Mouse (Mus musculus): ENCODE results near the gene Atxn7l3. TPM values are rescaled to one million over a fixed set of nuclear protein-coding genes. Genes with fewer than 3 reads are reported as not detected.

Atxn7l3 gene
- polyA plus RNA-seq, 1 experiment from 2014 or later, result 15.1 TPM

GRCm38 (mm10) chr11:102289511-102290100, 6.8 kb downstream of the Atxn7l3 start:
- Histone ChIP-seq H3K4me2 (ENCODE audit: low read depth, low read length) (no peak overlapping the region), H3K4me3 (ENCODE audit: low read depth, low read length) (no peak overlapping the region), H3K36me3 (replicated peaks; ENCODE audit: control insufficient read depth, insufficient read depth, low read depth, low read length) (peaks cover 13% of the 10 kb centered on the region), H3K27me3 (ENCODE audit: control insufficient read depth, insufficient read depth, low read length) (no peaks in the 10 kb centered on the region), H3K27ac (replicated peaks; ENCODE audit: low read depth, low read length) (no peak overlapping the region), H3K9ac (replicated peaks; ENCODE audit: low read length) (no peak overlapping the region), H3K4me1 (ENCODE audit: control insufficient read depth, insufficient read depth, low read length) (no peaks in the 10 kb centered on the region; the same call in none of the 2 replicates), H3K9me3 (replicated peaks; ENCODE audit: control insufficient read depth, low read length) (no peaks in the 10 kb centered on the region)
- no peak for DNase-seq (ENCODE audit: low spot score)
- WGBS, result 54% methylated on average over 6 of the region's 6 CpGs
- no peak for ATAC-seq (replicated peaks; ENCODE audit: insufficient number of reproducible peaks, low FRiP score, low TSS enrichment, low read depth)

DNA sequence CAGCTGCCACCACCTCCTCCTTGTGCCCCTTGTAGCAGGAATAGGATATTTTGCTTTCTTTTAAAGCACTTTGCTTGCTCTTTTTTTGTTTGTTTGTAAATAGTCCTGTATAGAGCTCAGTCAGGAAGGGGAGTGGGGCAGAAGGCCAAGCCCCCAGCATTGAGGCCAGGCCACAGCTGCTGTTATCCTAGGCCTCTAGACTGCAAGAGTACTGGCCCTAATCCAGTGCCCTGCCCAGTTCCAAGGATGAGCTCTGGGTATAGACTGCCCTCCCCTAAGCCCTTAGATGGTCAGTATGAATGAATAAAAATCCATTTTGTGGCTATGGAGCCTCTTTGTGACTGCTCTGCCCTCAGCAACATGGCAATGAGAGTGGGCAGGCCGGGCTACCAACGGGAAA, 7.5 kb downstream of the Atxn7l3 start:
- Histone ChIP-seq H3K27me3 (ENCODE audit: control insufficient read depth, insufficient read depth, low read length) (no peaks in the 10 kb centered on the region), H3K4me2 (ENCODE audit: low read depth, low read length) (no peak overlapping the region), H3K9me3 (replicated peaks; ENCODE audit: control insufficient read depth, low read length) (no peaks in the 10 kb centered on the region), H3K27ac (replicated peaks; ENCODE audit: low read depth, low read length) (no peak overlapping the region), H3K36me3 (replicated peaks; ENCODE audit: control insufficient read depth, insufficient read depth, low read depth, low read length) (peaks cover 13% of the 10 kb centered on the region), H3K4me3 (ENCODE audit: low read depth, low read length) (no peak overlapping the region), H3K4me1 (ENCODE audit: control insufficient read depth, insufficient read depth, low read length) (no peaks in the 10 kb centered on the region; the same call in none of the 2 replicates), H3K9ac (replicated peaks; ENCODE audit: low read length) (no peak overlapping the region)
- 74% methylated on average over 2 of the region's 2 CpGs for WGBS
- DNase-seq (ENCODE audit: low spot score), result no peak
- no peak for ATAC-seq (replicated peaks; ENCODE audit: insufficient number of reproducible peaks, low FRiP score, low TSS enrichment, low read depth)

DNA sequence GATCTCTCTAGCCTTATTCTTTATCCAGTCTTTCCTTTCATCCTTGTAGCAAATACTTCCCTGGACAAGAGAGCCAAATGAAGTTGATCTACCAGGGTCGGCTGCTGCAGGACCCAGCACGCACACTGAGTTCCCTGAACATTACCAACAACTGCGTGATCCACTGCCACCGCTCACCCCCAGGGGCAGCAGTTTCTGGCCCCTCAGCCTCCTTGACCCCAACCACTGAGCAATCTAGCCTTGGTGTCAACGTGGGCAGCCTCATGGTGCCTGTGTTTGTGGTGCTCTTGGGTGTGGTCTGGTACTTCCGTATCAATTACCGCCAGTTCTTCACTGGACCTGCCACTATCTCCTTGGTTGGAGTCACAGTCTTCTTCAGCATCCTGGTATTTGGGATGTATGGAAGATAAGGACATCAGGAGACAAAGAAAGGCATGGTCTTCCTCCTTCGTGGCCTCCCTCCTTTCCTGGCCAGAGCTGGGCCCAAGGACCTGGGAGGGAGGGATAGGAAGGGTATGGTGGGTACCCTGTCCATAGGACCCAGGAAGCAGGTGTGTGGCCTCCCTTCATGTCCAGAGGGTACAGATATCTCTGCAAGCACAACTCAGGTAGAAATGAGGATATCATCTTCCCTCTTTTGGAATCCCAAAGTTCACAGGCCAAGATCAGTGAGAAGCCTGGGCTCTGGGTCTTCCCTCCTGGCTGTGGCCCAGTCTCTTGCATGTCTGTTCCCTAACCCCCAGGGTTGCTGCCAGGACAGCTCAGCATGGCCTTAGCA, 8.2 kb downstream of the Atxn7l3 start:
- Histone ChIP-seq H3K9me3 (replicated peaks; ENCODE audit: control insufficient read depth, low read length) (no peaks in the 10 kb centered on the region), H3K27ac (replicated peaks; ENCODE audit: low read depth, low read length) (no peak overlapping the region), H3K4me3 (ENCODE audit: low read depth, low read length) (no peak overlapping the region), H3K27me3 (ENCODE audit: control insufficient read depth, insufficient read depth, low read length) (no peaks in the 10 kb centered on the region), H3K36me3 (replicated peaks; ENCODE audit: control insufficient read depth, insufficient read depth, low read depth, low read length) (peaks cover 13% of the 10 kb centered on the region), H3K4me2 (ENCODE audit: low read depth, low read length) (no peak overlapping the region), H3K9ac (replicated peaks; ENCODE audit: low read length) (no peak overlapping the region; the same call in 1 of the 2 replicates), H3K4me1 (ENCODE audit: control insufficient read depth, insufficient read depth, low read length) (no peaks in the 10 kb centered on the region; the same call in none of the 2 replicates)
- WGBS, result 90% methylated on average over 8 of the region's 8 CpGs
- DNase-seq (ENCODE audit: low spot score) (no peak), ATAC-seq (replicated peaks; ENCODE audit: insufficient number of reproducible peaks, low FRiP score, low TSS enrichment, low read depth) (no peak)

GRCm38 (mm10) chr11:102287485-102287884, 8.9 kb downstream of the Atxn7l3 start:
- ATAC-seq (replicated peaks; ENCODE audit: insufficient number of reproducible peaks, low FRiP score, low TSS enrichment, low read depth) (no peak), DNase-seq (ENCODE audit: low spot score) (no peak)
- 87% methylated on average over 8 of the region's 8 CpGs for WGBS
- no peaks in the 10 kb centered on the region for H3K9me3 ChIP-seq (replicated peaks; ENCODE audit: control insufficient read depth, low read length)
- no peak overlapping the region for H3K4me3 ChIP-seq (ENCODE audit: low read depth, low read length)
- H3K36me3 ChIP-seq (replicated peaks; ENCODE audit: control insufficient read depth, insufficient read depth, low read depth, low read length), result peaks cover 13% of the 10 kb centered on the region
- H3K4me1 ChIP-seq (ENCODE audit: control insufficient read depth, insufficient read depth, low read length), result no peaks in the 10 kb centered on the region; the same call in none of the 2 replicates
- H3K27me3 ChIP-seq (ENCODE audit: control insufficient read depth, insufficient read depth, low read length), result no peaks in the 10 kb centered on the region
- H3K27ac ChIP-seq (replicated peaks; ENCODE audit: low read depth, low read length), result no peak overlapping the region
- H3K4me2 ChIP-seq (ENCODE audit: low read depth, low read length), result no peak overlapping the region
- no peak overlapping the region for H3K9ac ChIP-seq (replicated peaks; ENCODE audit: low read length)

- Histone ChIP-seq H3K4me2 (ENCODE audit: low read depth, low read length) (peak overlapping the region; percentile 84), H3K36me3 (replicated peaks; ENCODE audit: control insufficient read depth, insufficient read depth, low read depth, low read length) (peaks cover 5% of the 10 kb centered on the region), H3K27ac (replicated peaks; ENCODE audit: low read depth, low read length) (no peak overlapping the region), H3K4me3 (ENCODE audit: low read depth, low read length) (peak overlapping the region; percentile 67), H3K9ac (replicated peaks; ENCODE audit: low read length) (peak overlapping the region; percentile 78), H3K27me3 (ENCODE audit: control insufficient read depth, insufficient read depth, low read length) (no peaks in the 10 kb centered on the region), H3K4me1 (ENCODE audit: control insufficient read depth, insufficient read depth, low read length) (no peaks in the 10 kb centered on the region; the same call in none of the 2 replicates), H3K9me3 (replicated peaks; ENCODE audit: control insufficient read depth, low read length) (no peaks in the 10 kb centered on the region)
- ATAC-seq (replicated peaks; ENCODE audit: insufficient number of reproducible peaks, low FRiP score, low TSS enrichment, low read depth) (peak; percentile 53), DNase-seq (ENCODE audit: low spot score) (no peak)
- 5% methylated on average over 31 of the region's 31 CpGs for WGBS
These were observed 11.2 kb downstream of the Atxn7l3 start for GRCm38 (mm10) chr11:102285095-102285834.

GRCm38 (mm10) chr11:102284501-102285094, 11.8 kb downstream of the Atxn7l3 start, which contains the start of gene Tmub2:
Gene Tmub2 (plus strand): TSS chr11:102284931.
- WGBS, result under 1% methylated on average over 32 of the region's 32 CpGs

DNA sequence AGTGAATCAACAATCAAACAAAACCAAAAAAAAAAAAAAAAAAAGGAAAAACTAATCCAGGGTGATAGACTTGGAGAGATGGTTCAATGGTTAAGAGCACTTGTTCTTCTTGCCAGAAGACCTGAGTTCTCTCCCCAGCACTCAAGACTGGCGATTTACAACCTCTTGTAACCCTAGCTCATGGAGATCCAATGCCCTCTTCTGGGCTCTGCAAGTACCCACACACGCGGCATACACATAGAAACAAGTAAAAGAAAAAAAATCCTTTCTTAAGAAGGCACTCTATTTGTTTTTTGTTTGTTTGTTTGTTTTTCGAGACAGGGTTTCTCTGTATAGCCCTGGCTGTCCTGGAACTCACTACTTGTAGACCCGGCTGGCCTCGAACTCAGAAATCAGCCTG, 12.5 kb downstream of the Atxn7l3 start:
- peak overlapping the region; percentile 16; the same call in 1 of the 2 replicates for H3K27ac ChIP-seq (replicated peaks; ENCODE audit: low read depth, low read length)
- H3K4me2 ChIP-seq (ENCODE audit: low read depth, low read length), result no peak overlapping the region
- WGBS, result 86% methylated on average over 6 of the region's 6 CpGs
- no peak overlapping the region for H3K9ac ChIP-seq (replicated peaks; ENCODE audit: low read length)
- no peak overlapping the region; the same call in 1 of the 2 replicates for H3K4me3 ChIP-seq (ENCODE audit: low read depth, low read length)
- H3K4me1 ChIP-seq (ENCODE audit: control insufficient read depth, insufficient read depth, low read length), result no peaks in the 10 kb centered on the region; the same call in none of the 2 replicates
- H3K36me3 ChIP-seq (replicated peaks; ENCODE audit: control insufficient read depth, insufficient read depth, low read depth, low read length), result peaks cover 5% of the 10 kb centered on the region
- no peak for DNase-seq (ENCODE audit: low spot score)
- H3K27me3 ChIP-seq (ENCODE audit: control insufficient read depth, insufficient read depth, low read length), result no peaks in the 10 kb centered on the region
- ATAC-seq (replicated peaks; ENCODE audit: insufficient number of reproducible peaks, low FRiP score, low TSS enrichment, low read depth), result no peak
- no peaks in the 10 kb centered on the region for H3K9me3 ChIP-seq (replicated peaks; ENCODE audit: control insufficient read depth, low read length)

More at GRCm38 (mm10) chr11:102284501-102285094, 11.8 kb downstream of the Atxn7l3 start, which contains the start of gene Tmub2:
- Histone ChIP-seq H3K4me3 (ENCODE audit: low read depth, low read length) (peak within 1 kb of the TSS; percentile 67), H3K4me1 (ENCODE audit: control insufficient read depth, insufficient read depth, low read length) (no peaks in the 10 kb centered on the region; the same call in none of the 2 replicates), H3K27me3 (ENCODE audit: control insufficient read depth, insufficient read depth, low read length) (no peaks in the 10 kb centered on the region), H3K9me3 (replicated peaks; ENCODE audit: control insufficient read depth, low read length) (no peaks in the 10 kb centered on the region), H3K27ac (replicated peaks; ENCODE audit: low read depth, low read length) (peak within 1 kb of the TSS; percentile 16; the same call in 1 of the 2 replicates), H3K36me3 (replicated peaks; ENCODE audit: control insufficient read depth, insufficient read depth, low read depth, low read length) (peaks cover 5% of the 10 kb centered on the region), H3K9ac (replicated peaks; ENCODE audit: low read length) (peak within 1 kb of the TSS; percentile 78), H3K4me2 (ENCODE audit: low read depth, low read length) (peak within 1 kb of the TSS; percentile 84)
- peak; percentile 100 for DNase-seq (ENCODE audit: low spot score)
- peak; percentile 63 for ATAC-seq (replicated peaks; ENCODE audit: insufficient number of reproducible peaks, low FRiP score, low TSS enrichment, low read depth)

Data from embryonic facial prominence, embryonic 11.5 days (tissue).